Mouse (Mus musculus) midbrain, embryonic 16.5 days (tissue): ENCODE measurements around the gene Shank3. TPM values are rescaled to one million over a fixed set of nuclear protein-coding genes. Genes with fewer than 3 reads are reported as not detected.

ENCODE experiments used
- ATAC-seq: fragments of 200-750 bp; cut with Nextera tagmentation; 2 replicates; pipeline ENCODE4 v1.8.0; 2017; ENCODE audit warnings: moderate TSS enrichment
- H3K27ac ChIP-seq: fragments of 300-500 bp; sonication (generic); 2 replicates; pipeline ENCODE4 v1.5.1; 2014; ENCODE audit warnings: mild to moderate bottlenecking, low read length, mixed read lengths
- H3K27me3 ChIP-seq: fragments of 300-500 bp; sonication (generic); 2 replicates; pipeline ENCODE4 v1.6.1; 2014; ENCODE audit warnings: low read depth, low read length, mixed read lengths; ENCODE audit not compliant: control insufficient read depth, insufficient read depth
- H3K36me3 ChIP-seq: fragments of 300-500 bp; sonication (generic); 2 replicates; pipeline ENCODE4 v1.6.1; 2014; ENCODE audit warnings: mild to moderate bottlenecking, low read length, moderate library complexity, mixed read lengths; ENCODE audit not compliant: control insufficient read depth, insufficient read depth
- H3K4me1 ChIP-seq: fragments of 300-500 bp; sonication (generic); 2 replicates; pipeline ENCODE4 v1.6.1; 2014; ENCODE audit warnings: mild to moderate bottlenecking, low read length, mixed read lengths; ENCODE audit not compliant: control insufficient read depth, insufficient read depth
- H3K4me2 ChIP-seq: fragments of 300-500 bp; sonication (generic); 2 replicates; pipeline ENCODE4 v1.6.1; 2014; ENCODE audit warnings: mild to moderate bottlenecking, low read length, mixed read lengths
- H3K4me3 ChIP-seq: fragments of 300-500 bp; sonication (generic); 2 replicates; pipeline ENCODE4 v1.5.1; 2014; ENCODE audit warnings: low read depth, mild to moderate bottlenecking, low read length, moderate library complexity, mixed read lengths
- H3K9ac ChIP-seq: fragments of 300-500 bp; sonication (generic); 2 replicates; pipeline ENCODE4 v1.6.1; 2014; ENCODE audit warnings: low read depth, low read length, mixed read lengths
- H3K9me3 ChIP-seq: fragments of 300-500 bp; sonication (generic); replicated peaks from 2 replicates; pipeline ENCODE4 v1.6.1; 2014; ENCODE audit warnings: mild to moderate bottlenecking, low read length, mixed read lengths; ENCODE audit not compliant: control insufficient read depth, poor library complexity, severe bottlenecking
- WGBS: fragments of 180-500 bp; shearing (Covaris S2); extraction: QIAGEN DNeasy Blood & Tissue Kit; methylation state at CpG from one replicate; pipeline ENCODE4 v1.1.7; 2014; 5-methylcytosine and 5-hydroxymethylcytosine counted together
- polyA plus RNA-seq: library from polyadenylated mRNA; unstranded; fragments of >200 nt; fragmentation: Nextera tagmentation; extraction: Ambion mirVana; gene quantifications from 2 replicates; pipeline ENCODE4 v1.2.1, GENCODE M21; 2015

Gene Shank3
- polyA plus RNA-seq, 1 experiment from 2014 or later, result 12.0 TPM

GRCm38 (mm10) chr15:89475293-89475600 lies 24.2 kb upstream of the Shank3 start:
- H3K4me3 ChIP-seq, result peak overlapping the region; percentile 60
- peak overlapping the region; percentile 76 for H3K9ac ChIP-seq
- 90% methylated on average over 7 of the region's 7 CpGs for WGBS
- no peak for ATAC-seq
- H3K27ac ChIP-seq, result no peak overlapping the region
- peak overlapping the region; percentile 96 for H3K4me2 ChIP-seq
- H3K4me1 ChIP-seq, result peaks cover 11% of the 10 kb centered on the region
- H3K27me3 ChIP-seq, result no peaks in the 10 kb centered on the region
- no peaks in the 10 kb centered on the region for H3K9me3 ChIP-seq
- H3K36me3 ChIP-seq, result no peaks in the 10 kb centered on the region

DNA sequence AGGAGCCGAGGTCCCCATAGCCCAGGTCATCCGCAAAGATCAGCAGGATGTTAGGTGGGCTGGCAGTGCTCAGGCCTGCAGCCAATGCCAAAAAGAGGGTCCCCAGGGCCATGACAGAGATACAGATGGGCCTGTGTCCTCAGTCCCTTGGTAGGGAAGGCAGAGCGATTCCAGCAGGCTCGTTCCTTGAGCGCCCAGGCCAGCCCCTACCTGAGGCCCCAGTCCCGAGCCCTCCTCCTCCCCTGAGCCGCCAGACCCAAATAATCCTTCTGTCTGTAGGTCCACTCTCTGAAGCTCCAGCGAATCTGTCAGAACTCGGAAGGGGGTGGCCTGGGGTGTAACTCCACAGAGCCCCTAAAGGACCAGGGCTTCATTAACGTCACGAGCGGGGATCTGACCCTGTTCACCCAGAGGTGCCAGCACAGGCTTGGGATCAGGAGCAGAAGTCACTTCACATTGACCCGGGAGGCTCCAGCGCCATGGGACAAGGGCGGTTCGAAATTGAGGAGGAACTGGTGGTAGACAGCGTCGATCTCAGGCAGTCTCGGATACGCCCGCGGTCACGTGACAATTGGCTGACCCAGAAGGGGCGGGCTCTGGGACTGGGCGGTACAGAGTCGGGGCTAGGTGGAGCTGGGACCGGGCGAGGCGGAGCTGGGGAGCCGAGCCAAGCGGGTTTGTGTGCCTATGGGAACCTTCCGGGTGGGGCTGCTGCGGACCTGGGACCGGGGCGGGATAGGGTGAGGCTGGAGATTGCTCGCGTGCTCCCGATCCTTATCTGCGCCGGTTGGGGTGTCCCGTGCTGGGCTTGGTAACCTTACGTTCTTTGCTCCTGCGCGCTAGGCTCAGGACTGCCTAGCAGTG lies 23.6 kb upstream of the Shank3 start:
- peak overlapping the region; percentile 83 for H3K27ac ChIP-seq

GRCm38 (mm10) chr15:89476475-89476815 lies 23.0 kb upstream of the Shank3 start:
- 6% methylated on average over 5 of the region's 5 CpGs for WGBS
- Histone ChIP-seq H3K9ac (peak overlapping the region; percentile 76), H3K9me3 (no peaks in the 10 kb centered on the region), H3K36me3 (no peaks in the 10 kb centered on the region), H3K27ac (peak overlapping the region; percentile 83), H3K27me3 (no peaks in the 10 kb centered on the region), H3K4me2 (peak overlapping the region; percentile 96), H3K4me1 (peaks cover 11% of the 10 kb centered on the region), H3K4me3 (peak overlapping the region; percentile 60)
- no peak for ATAC-seq

More for the DNA sequence above, 23.6 kb upstream of the Shank3 start:
- peak overlapping the region; percentile 96 for H3K4me2 ChIP-seq
- H3K36me3 ChIP-seq, result no peaks in the 10 kb centered on the region
- H3K9ac ChIP-seq, result peak overlapping the region; percentile 76
- H3K4me1 ChIP-seq, result peaks cover 11% of the 10 kb centered on the region
- ATAC-seq, result peak; percentile 97
- no peaks in the 10 kb centered on the region for H3K9me3 ChIP-seq
- 9% methylated on average over 44 of the region's 44 CpGs for WGBS
- peak overlapping the region; percentile 60 for H3K4me3 ChIP-seq
- H3K27me3 ChIP-seq, result no peaks in the 10 kb centered on the region

DNA sequence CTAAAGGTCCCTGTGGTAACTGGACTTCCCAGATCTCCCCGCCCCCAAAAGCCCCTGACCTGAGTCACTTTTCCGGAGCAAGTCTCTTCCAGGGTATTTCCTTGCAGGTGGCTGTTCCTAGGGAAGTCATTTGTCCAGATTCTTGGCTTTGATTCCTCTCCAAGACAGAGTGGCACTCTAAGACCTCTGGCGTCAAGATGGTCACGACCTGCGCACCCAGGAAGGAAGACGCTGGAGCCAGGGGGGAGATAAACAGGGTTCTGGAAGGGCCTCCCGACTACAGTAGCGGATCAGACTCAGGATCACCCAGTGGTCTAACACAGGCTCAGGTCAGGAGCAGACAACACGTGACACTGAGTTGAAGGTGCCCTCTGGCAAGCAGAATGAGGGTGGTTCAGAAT lies 22.3 kb upstream of the Shank3 start, which contains the start of gene Arsa:
TSS of gene Arsa (minus strand) at position 335 of the 401 bp plus-strand sequence.
- Histone ChIP-seq H3K4me1 (peaks cover 11% of the 10 kb centered on the region), H3K9ac (peak within 1 kb of the TSS; percentile 76), H3K36me3 (no peaks in the 10 kb centered on the region), H3K27me3 (no peaks in the 10 kb centered on the region), H3K27ac (peak within 1 kb of the TSS; percentile 83), H3K9me3 (no peaks in the 10 kb centered on the region), H3K4me3 (peak within 1 kb of the TSS; percentile 60), H3K4me2 (peak within 1 kb of the TSS; percentile 96)
- WGBS, result 32% methylated on average over 9 of the region's 9 CpGs
- ATAC-seq, result no peak

- Histone ChIP-seq H3K27me3 (no peaks in the 10 kb centered on the region), H3K4me1 (peaks cover 11% of the 10 kb centered on the region), H3K9me3 (no peaks in the 10 kb centered on the region), H3K4me2 (no peak overlapping the region), H3K4me3 (no peak overlapping the region), H3K27ac (no peak overlapping the region), H3K9ac (no peak overlapping the region), H3K36me3 (no peaks in the 10 kb centered on the region)
- 42% methylated on average over 8 of the region's 8 CpGs for WGBS
- no peak for ATAC-seq
Observed at GRCm38 (mm10) chr15:89477806-89478205, 21.6 kb upstream of the Shank3 start.

DNA sequence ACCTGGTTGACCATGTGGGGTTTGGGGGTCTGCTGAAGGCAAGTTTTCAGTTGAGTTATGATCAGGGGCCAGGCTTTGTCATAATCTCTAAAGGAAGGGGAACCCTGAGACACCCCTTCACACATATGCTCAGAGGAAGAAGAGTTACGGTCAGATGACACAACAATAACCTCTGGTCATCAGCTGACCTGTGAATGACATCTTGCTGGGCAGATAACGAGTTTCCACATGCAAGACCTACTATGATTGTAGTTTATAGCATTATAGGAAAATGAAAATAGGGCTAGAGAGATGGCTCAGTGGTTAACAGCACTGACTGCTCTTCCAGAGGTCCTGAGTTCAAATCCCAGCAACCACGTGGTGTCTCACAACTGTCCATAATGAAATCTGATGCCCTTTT lies 20.8 kb upstream of the Shank3 start:
- Histone ChIP-seq H3K4me2 (no peak overlapping the region), H3K36me3 (no peaks in the 10 kb centered on the region), H3K4me1 (peaks cover 11% of the 10 kb centered on the region), H3K9me3 (no peaks in the 10 kb centered on the region), H3K27me3 (no peaks in the 10 kb centered on the region), H3K27ac (no peak overlapping the region), H3K4me3 (no peak overlapping the region), H3K9ac (no peak overlapping the region)
- WGBS, result 86% methylated on average over 3 of the region's 3 CpGs
- no peak for ATAC-seq

GRCm38 (mm10) chr15:89480584-89480983 lies 18.8 kb upstream of the Shank3 start:
- Histone ChIP-seq H3K9me3 (no peaks in the 10 kb centered on the region), H3K4me1 (peaks cover 5% of the 10 kb centered on the region), H3K9ac (no peak overlapping the region), H3K4me3 (no peak overlapping the region), H3K36me3 (no peaks in the 10 kb centered on the region), H3K4me2 (no peak overlapping the region), H3K27ac (no peak overlapping the region), H3K27me3 (no peaks in the 10 kb centered on the region)
- no peak for ATAC-seq
- WGBS, result 87% methylated on average over 8 of the region's 8 CpGs

DNA sequence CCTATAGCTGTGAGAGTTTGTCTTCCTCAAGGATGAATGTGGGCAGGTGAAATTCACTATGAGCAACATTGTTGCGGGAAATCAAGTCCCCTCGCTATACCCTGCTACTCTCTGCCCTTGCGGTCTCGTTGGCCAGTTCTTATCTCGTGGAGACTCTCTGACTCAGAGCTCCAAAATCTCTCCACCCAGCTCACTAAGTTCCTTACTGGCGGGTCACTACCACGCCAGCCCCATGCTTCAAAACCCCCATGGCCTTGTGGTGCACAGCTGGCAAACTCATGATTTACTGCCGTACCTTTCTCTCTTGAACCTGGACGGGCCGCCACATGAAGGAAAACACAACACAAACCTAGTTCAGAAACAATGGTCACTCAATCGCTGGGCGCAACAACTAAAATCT lies 11.2 kb upstream of the Shank3 start:
- H3K36me3 ChIP-seq, result no peaks in the 10 kb centered on the region
- H3K4me1 ChIP-seq, result no peaks in the 10 kb centered on the region
- no peak overlapping the region for H3K27ac ChIP-seq
- H3K9me3 ChIP-seq, result no peaks in the 10 kb centered on the region
- no peak overlapping the region for H3K4me2 ChIP-seq
- WGBS, result 86% methylated on average over 12 of the region's 12 CpGs
- ATAC-seq, result no peak
- no peaks in the 10 kb centered on the region for H3K27me3 ChIP-seq
- H3K9ac ChIP-seq, result no peak overlapping the region
- no peak overlapping the region for H3K4me3 ChIP-seq

DNA sequence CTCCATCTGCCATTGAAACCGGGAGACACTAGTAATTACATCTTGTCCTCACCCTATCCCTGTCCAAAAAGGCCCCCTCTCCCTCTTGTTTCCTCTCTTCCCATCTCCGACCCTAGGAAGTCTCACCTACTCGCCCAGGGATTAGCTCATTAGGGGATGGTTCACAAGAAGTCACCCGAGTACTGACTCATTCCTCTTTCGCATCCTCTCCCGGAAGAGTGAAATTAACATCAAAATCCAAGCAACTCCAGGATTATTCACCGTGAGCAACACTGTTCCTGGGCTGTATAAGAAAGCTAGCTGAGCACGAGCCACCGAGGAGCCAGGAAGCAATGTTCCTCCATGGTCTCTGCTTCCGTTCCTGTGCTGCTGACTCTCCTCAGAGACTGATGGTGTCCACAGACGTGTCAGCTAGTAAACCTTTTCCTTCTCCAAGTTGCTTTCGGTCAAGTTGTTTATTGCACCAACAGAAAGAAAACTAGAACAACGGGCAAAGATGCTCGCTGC lies 10.8 kb upstream of the Shank3 start:
- ATAC-seq, result no peak
- no peak overlapping the region for H3K4me2 ChIP-seq
- H3K9ac ChIP-seq, result no peak overlapping the region
- no peak overlapping the region for H3K4me3 ChIP-seq
- no peaks in the 10 kb centered on the region for H3K9me3 ChIP-seq
- no peak overlapping the region for H3K27ac ChIP-seq
- WGBS, result 65% methylated on average over 14 of the region's 14 CpGs
- H3K4me1 ChIP-seq, result no peaks in the 10 kb centered on the region
- no peaks in the 10 kb centered on the region for H3K36me3 ChIP-seq
- H3K27me3 ChIP-seq, result no peaks in the 10 kb centered on the region
